Mouse (Mus musculus): Measurements from ENCODE around the gene Sclt1. TPM values are rescaled to one million over a fixed set of nuclear protein-coding genes. Genes with fewer than 3 reads are reported as not detected.
A peak's percentile ranks its signal among the peaks of the same experiment; 100 is the strongest.

Gene Sclt1
- total RNA-seq, 2 experiments from 2014 or later, result 12.9 to 15.0 TPM

DNA sequence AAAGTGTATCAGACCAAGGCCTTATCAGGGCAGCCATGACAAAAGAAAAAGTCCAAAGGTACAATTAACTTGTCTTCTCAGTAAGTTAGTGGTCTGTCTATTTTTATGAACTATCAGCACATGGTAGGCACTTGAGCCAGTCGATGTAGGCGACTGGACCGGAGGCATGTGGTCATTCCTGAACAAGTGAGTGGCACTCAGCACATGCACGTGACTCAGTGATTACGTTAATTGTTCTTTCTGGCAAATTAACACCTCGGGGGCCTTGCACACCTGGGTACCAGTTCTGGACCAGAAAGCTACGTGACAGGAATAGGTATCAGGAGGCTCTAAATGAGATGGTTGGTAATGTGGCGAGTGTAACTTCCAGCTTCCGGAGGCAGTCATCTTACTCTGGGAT, 135.3 kb downstream of the Sclt1 start:
- DNase-seq (ENCODE audit: low spot score in 2 of 2), result no peak

DNA sequence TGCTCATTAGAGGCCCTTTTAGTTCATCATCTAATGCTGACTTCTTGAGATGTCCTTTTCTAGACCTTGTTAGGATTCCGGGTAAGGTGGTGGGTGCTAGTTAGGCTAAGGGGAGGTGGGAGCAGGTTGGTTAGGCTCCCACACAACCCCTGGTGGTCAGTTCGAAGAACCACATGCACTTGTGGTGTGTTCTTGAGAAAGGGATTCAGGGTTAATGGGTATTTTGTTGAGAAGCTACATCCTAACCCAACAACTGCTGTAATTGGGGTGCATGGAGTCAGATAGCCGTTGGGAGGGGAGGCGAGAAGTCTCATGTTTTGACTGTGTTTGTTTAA, 136.0 kb downstream of the Sclt1 start:
- DNase-seq (ENCODE audit: low spot score in 2 of 2), result no peak

DNA sequence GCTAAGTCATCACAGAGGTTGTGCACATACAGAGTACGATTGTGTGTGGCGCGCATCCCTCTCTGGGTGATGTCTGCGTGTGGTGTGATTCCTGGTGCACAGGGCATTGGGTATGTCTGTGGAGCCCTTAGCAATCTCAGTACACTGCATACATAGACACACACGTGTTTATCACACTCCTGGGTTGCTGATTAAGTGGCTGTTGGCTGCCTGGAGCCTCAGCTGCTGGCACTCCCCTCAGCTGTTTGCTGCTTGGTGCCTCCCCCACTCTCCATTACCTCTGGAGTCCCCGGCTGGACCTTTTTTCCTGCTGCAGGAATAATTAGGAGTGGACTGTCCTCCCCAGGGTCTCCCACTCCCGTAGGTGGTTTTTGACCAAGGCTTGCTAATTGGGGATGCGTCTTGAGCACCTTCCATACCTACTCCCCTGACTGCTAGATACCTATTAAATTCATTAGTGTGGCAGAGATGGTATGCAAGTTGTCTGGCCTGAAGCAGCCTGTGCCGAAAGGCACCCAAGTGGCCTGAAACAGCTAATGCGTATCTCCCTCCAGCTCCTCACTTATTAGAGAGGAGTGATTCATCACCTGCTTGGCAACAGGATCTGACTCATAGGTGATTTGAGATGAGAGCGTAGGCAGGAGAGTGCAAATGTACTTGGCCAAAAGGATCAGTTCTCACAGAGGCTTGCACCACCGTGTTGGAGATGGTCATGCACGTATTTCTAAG, 136.5 kb downstream of the Sclt1 start:
- no peak for DNase-seq (ENCODE audit: low spot score in 2 of 2)

DNA sequence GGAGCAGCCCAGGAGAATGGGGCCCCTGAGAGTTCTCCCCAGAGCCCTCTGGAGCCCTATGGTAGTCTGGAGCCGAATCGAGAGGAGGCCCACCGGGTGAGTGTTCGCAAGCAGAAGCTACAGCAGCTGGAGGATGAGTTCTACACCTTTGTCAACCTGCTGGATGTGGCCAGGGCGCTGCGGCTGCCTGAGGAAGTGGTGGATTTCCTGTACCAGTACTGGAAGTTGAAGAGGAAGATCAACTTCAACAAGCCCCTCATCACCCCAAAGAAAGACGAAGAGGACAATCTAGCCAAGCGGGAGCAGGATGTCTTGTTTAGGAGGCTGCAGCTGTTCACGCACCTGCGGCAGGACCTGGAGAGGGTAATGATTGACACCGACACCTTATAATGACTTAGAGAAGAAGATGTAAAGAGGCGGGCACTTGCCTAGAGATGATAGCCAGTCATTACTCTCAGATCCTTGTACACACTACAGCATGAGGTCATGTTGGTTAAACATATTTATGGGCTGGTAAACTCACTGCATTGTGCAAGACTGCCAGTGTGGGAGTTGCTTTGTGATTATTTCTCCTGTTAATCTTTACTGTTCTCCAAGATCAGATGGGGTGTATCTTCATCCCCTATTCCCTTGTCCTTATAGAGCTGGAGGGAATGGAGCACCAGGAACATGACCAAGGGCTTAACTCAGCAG, 137.5 kb downstream of the Sclt1 start:
- DNase-seq (ENCODE audit: low spot score in 2 of 2), result no peak

- no peak for DNase-seq (ENCODE audit: low spot score in 2 of 2)
Observed at GRCm38 (mm10) chr3:41603470-41604019, 138.8 kb downstream of the Sclt1 start.

DNA sequence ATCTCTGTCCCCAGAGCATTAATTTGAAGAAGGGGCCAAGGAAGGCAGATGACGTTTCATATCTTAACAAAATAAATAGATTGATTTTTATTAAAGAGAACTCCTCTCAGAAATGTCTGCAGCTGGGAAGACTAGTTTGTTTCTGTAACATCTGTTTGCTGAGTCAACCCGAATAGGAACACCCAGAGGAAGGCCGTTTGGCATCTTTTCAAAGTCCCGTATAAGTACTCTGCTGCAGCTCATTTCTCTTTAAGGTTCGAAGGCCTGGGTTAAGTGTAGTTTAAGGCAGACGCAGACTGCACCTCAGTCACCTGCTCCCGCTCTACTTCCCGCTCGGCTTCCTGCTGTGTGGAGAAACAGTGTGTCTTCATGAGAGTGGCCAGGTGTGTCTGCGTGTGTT, 139.4 kb downstream of the Sclt1 start:
- DNase-seq (ENCODE audit: low spot score in 2 of 2), result no peak

DNA sequence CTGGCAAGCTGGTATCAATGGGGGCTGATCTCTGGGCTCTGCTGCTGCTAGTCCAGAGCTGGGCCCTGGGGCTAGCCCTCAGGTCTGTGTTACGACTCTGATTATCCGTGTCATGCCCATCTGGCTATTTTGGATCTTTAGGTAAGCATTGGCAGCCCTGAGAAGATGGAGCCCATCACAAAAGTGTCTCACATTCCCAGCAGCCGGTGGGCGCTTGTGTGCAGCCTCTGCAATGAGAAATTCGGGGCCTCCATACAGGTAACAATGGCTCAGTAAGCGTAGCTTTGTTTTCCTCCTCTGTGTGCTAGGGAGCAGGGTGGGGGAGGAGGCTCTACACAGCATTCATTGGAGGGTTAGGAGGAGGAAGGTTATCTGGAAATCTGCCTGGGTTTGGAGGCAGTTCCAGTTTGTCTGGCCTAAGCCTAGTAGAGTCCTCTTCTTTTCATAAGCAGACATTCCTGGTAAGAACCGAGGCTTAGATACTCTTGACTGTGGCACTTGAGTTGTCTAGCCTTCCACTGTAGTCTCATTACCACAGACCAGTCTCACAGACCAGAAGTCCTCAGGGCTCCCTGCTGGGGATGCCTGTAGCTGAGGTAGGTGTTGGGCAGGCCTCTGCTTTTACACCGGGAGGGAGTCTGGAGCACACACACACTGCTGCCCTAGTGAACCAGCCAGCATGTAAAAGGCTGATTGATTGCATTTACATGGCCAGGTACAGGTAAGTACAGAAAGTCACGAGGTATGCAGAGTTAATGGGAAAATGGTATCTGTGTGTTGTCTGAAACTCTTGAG, 140.9 kb downstream of the Sclt1 start:
- no peak for DNase-seq (ENCODE audit: low spot score in 2 of 2)

GRCm38 (mm10) chr3:41599806-41600589, 142.3 kb downstream of the Sclt1 start:
- peak in 1 of 2 experiments; percentile 73 for DNase-seq (ENCODE audit: low spot score in 2 of 2)

GRCm38 (mm10) chr3:41599226-41599625, 143.1 kb downstream of the Sclt1 start:
- DNase-seq (ENCODE audit: low spot score in 2 of 2), result no peak

- DNase-seq (ENCODE audit: low spot score in 2 of 2), result no peak
Observed at GRCm38 (mm10) chr3:41598412-41598811, 143.9 kb downstream of the Sclt1 start.

- DNase-seq (ENCODE audit: low spot score in 2 of 2), result no peak
Observed at GRCm38 (mm10) chr3:41597036-41597435, 145.3 kb downstream of the Sclt1 start.

GRCm38 (mm10) chr3:41595010-41595409, 147.3 kb downstream of the Sclt1 start:
- DNase-seq (ENCODE audit: low spot score in 2 of 2), result no peak

- no peak for DNase-seq (ENCODE audit: low spot score in 2 of 2)
Observed at GRCm38 (mm10) chr3:41594097-41594879, 148.0 kb downstream of the Sclt1 start.

DNA sequence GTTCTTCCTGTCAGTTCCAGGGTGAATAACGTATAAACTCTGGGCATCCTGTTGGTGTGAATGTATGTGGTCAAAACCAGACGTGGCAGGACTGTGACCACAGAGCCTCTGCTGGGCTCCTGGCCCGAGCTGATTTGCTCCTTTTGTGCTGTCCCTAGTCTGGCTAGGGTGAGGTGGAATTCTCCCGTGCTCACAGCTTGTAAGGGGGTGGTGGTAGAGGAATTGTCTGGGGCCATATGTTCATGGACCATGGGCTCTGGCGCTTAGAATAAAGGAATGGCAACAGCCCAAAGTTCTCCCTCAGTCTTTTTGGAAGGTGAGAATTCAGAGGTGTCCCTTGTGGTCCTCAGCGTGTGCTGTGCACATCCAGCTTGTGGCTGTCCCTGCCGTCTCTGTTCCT, 149.5 kb downstream of the Sclt1 start:
- DNase-seq (ENCODE audit: low spot score in 2 of 2), result peak in 1 of 2 experiments; percentile 47

DNA sequence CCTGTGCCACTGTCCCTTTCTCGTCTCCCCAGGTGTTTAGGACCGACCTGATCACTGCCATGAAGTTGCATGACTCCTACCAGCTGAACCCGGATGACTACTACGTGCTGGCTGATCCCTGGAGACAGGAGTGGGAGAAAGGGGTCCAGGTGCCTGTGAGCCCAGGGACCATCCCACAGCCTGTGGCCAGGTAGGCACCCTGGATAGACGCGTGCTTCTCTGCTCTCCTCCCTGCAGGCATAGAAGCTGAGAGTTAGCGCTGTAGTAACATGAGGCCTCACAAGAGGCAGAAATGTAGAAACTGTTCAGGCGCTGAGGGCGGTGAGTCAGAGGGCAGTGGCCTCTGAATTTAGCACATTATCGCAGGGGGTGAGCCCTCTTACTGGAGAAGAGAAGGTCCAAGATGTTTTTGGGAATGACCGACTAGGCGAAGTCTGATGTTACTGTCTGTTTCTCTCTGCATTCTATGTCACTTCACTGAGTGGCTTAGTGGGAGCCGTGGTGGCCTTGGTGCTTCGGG, 150.6 kb downstream of the Sclt1 start:
- DNase-seq (ENCODE audit: low spot score in 2 of 2), result no peak

GRCm38 (mm10) chr3:41590695-41591559, 151.4 kb downstream of the Sclt1 start:
- peak in 1 of 2 experiments; percentile 32 for DNase-seq (ENCODE audit: low spot score in 2 of 2)

GRCm38 (mm10) chr3:41589988-41590387, 152.3 kb downstream of the Sclt1 start:
- DNase-seq (ENCODE audit: low spot score in 2 of 2), result no peak

- no peak for DNase-seq (ENCODE audit: low spot score in 2 of 2)
Observed at GRCm38 (mm10) chr3:41589246-41589914, 152.9 kb downstream of the Sclt1 start.
